Mouse (Mus musculus) liver, embryonic 16.5 days (tissue): ENCODE measurements around the gene Dnajc25. TPM values are rescaled to one million over a fixed set of nuclear protein-coding genes. Genes with fewer than 3 reads are reported as not detected.

Experiments
- ATAC-seq: fragments of 200-750 bp; cut with Nextera tagmentation; 2 replicates; pipeline ENCODE4 v1.8.0; 2017; ENCODE audit warnings: low read depth, mild to moderate bottlenecking, moderate number of reproducible peaks, moderate library complexity
- H3K27ac ChIP-seq: fragments of 300-500 bp; sonication (generic); 2 replicates; pipeline ENCODE4 v1.5.1; 2014; ENCODE audit warnings: mild to moderate bottlenecking, low read length
- H3K27me3 ChIP-seq: fragments of 300-500 bp; sonication (generic); 2 replicates; pipeline ENCODE4 v1.6.1; 2014; ENCODE audit warnings: low read depth, low read length, mixed read lengths; ENCODE audit not compliant: control insufficient read depth, insufficient read depth
- H3K36me3 ChIP-seq: fragments of 300-500 bp; sonication (generic); 2 replicates; pipeline ENCODE4 v1.6.1; 2014; ENCODE audit warnings: mild to moderate bottlenecking; ENCODE audit not compliant: control insufficient read depth, insufficient read depth
- H3K4me1 ChIP-seq: fragments of 300-500 bp; sonication (generic); 2 replicates; pipeline ENCODE4 v1.6.1; 2014; ENCODE audit warnings: low read depth, low read length, mixed read lengths; ENCODE audit not compliant: control insufficient read depth
- H3K4me2 ChIP-seq: fragments of 300-500 bp; sonication (generic); 2 replicates; pipeline ENCODE4 v1.6.1; 2014; ENCODE audit warnings: low read depth, low read length, mixed read lengths
- H3K4me3 ChIP-seq: fragments of 300-500 bp; sonication (generic); 2 replicates; pipeline ENCODE4 v1.5.1; 2014; ENCODE audit warnings: low read depth, mild to moderate bottlenecking, low read length
- H3K9ac ChIP-seq: fragments of 300-500 bp; sonication (generic); 2 replicates; pipeline ENCODE4 v1.6.1; 2014; ENCODE audit warnings: low read depth, low read length
- H3K9me3 ChIP-seq: fragments of 300-500 bp; sonication (generic); replicated peaks from 2 replicates; pipeline ENCODE4 v1.6.1; 2016; ENCODE audit warnings: low read length; ENCODE audit not compliant: control insufficient read depth
- WGBS: fragments of 180-500 bp; shearing (Covaris S2); extraction: QIAGEN DNeasy Blood & Tissue Kit; methylation state at CpG from one replicate; pipeline ENCODE4 v1.1.7; 2014; ENCODE audit not compliant: insufficient replicate concordance; 5-methylcytosine and 5-hydroxymethylcytosine counted together
- polyA plus RNA-seq: library from polyadenylated mRNA; unstranded; fragments of >200 nt; fragmentation: Nextera tagmentation; extraction: Ambion mirVana; gene quantifications from 2 replicates; pipeline ENCODE4 v1.2.1, GENCODE M21; 2015

Dnajc25 gene
- polyA plus RNA-seq, 1 experiment from 2014 or later: 5.5 TPM

DNA sequence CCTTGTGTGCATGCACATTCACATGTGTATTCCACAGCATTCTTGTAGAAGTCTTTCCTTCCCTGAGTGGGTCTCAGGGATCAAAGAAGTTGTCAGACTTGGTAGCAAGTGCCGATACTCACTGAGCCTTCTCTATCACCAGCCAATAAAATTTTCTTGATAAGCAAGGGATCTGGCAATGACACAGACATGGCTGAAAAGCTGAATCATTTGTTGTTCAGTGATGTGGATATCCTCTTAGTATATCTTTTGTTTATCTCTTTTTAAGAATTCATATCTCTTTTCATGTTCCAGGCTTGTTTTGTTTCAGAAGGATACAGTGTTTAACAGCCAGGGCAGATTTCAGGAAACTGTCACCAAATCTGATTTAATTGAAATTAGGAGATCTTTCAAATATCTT is 3.8 kb downstream of the Dnajc25 start:
- no peaks in the 10 kb centered on the region for H3K36me3 ChIP-seq
- H3K4me1 ChIP-seq: peaks cover 6% of the 10 kb centered on the region
- H3K9me3 ChIP-seq: no peaks in the 10 kb centered on the region
- H3K27ac ChIP-seq: no peak overlapping the region
- no peak for ATAC-seq
- H3K9ac ChIP-seq: no peak overlapping the region
- H3K4me3 ChIP-seq: no peak overlapping the region
- H3K27me3 ChIP-seq: no peaks in the 10 kb centered on the region
- 48% methylated on average over 1 of the region's 1 CpGs for WGBS
- H3K4me2 ChIP-seq: no peak overlapping the region

DNA sequence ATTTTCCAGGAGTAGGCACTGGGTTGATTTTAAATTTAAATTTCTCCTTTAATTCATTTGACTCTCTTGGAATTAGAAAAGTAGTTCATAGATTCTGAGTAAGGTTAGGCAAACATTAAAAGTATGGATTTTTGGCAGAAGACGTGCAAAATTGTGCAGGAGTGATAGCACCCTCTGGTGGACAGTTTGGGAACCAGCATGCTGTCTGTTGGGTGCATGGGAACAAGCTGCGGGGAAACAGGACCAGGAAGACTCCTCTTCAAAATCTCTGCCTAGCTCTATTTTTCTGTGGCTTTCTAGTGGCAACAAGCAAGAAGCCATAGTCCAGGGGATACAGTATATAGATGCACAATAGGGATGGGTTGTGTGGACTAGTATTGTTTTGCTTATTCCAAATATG is 4.8 kb downstream of the Dnajc25 start:
- H3K4me2 ChIP-seq: no peak overlapping the region
- no peak for ATAC-seq
- H3K4me3 ChIP-seq: no peak overlapping the region
- peaks cover 16% of the 10 kb centered on the region for H3K4me1 ChIP-seq
- no peak overlapping the region for H3K9ac ChIP-seq
- H3K27ac ChIP-seq: no peak overlapping the region
- 2% methylated on average over 2 of the region's 2 CpGs for WGBS
- no peaks in the 10 kb centered on the region for H3K36me3 ChIP-seq
- no peaks in the 10 kb centered on the region for H3K27me3 ChIP-seq
- H3K9me3 ChIP-seq: no peaks in the 10 kb centered on the region

DNA sequence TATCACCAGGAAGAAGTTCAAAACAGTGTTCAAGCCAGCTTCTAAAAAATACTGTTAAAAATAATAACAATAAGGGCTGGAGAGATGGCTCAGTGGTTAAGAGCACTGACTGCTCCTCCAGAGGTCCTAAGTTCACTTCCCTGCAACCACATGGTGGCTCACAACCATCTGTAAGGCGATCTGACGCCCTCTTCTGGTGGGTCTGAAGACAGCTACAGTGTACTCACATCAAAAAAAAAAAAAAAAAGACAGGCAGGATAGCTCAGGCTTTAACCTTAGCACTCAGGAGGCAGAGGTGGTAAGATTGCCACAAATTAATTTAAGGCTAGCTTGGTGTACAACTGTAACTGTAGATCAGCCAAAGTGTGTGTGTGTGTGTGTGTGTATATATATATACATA is 5.8 kb downstream of the Dnajc25 start:
- Histone ChIP-seq H3K36me3 (no peaks in the 10 kb centered on the region), H3K27me3 (no peaks in the 10 kb centered on the region), H3K27ac (no peak overlapping the region), H3K4me1 (peaks cover 22% of the 10 kb centered on the region), H3K4me3 (no peak overlapping the region), H3K4me2 (no peak overlapping the region), H3K9ac (no peak overlapping the region), H3K9me3 (no peaks in the 10 kb centered on the region)
- ATAC-seq: no peak
- 0% methylated on average over 2 of the region's 2 CpGs for WGBS

DNA sequence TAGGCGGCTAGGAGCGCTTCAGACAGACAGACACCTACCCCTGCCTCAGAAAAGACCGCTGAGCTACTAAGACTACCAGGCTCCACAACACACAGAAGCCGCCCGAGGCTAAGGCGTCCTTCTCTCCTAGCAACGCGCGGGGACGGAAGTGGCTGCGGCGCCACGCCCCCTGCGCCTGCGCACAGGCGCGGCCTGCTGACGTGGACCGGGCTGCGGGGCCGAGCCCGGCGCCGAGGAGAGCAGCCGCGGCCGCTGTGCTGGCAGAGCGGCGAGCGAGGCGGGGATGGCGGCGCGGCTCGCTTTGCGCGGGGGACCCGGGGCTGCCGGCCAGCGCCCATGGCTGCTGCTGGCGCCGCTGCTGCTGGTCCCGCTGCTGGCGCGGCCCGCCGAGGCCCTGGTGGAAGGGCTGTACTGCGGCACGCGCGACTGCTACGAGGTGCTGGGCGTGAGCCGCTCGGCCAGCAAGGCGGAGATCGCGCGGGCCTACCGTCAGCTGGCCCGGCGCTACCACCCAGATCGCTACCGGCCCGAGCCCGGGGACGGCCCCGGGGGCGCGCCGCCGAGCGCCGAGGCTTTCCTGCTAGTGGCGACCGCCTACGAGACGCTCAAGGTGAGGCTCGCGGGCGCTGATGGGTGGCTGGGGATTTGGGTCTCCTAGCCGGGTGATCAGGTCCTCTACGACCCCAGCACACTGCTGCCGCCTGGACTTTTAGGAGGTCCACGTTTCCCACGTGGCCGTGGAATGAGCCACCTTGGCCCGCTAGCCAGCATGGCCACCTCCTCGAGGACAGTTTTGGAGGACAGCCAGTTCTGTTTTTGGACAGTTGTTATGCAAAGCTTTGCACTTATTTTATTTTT is 8.3 kb downstream of the Dnajc25 start, which contains the start of gene Gm20503:
Gene Gm20503, plus strand, starts transcription at position 263 of the 858 bp plus-strand sequence.
- Histone ChIP-seq H3K9me3 (no peaks in the 10 kb centered on the region), H3K27ac (peak within 1 kb of the TSS; percentile 90), H3K36me3 (no peaks in the 10 kb centered on the region), H3K4me2 (peak within 1 kb of the TSS; percentile 99), H3K4me3 (peak within 1 kb of the TSS; percentile 91), H3K9ac (peak within 1 kb of the TSS; percentile 94), H3K27me3 (no peaks in the 10 kb centered on the region), H3K4me1 (peaks cover 31% of the 10 kb centered on the region)
- peak; percentile 97 for ATAC-seq
- WGBS: under 1% methylated on average over 81 of the region's 89 CpGs

DNA sequence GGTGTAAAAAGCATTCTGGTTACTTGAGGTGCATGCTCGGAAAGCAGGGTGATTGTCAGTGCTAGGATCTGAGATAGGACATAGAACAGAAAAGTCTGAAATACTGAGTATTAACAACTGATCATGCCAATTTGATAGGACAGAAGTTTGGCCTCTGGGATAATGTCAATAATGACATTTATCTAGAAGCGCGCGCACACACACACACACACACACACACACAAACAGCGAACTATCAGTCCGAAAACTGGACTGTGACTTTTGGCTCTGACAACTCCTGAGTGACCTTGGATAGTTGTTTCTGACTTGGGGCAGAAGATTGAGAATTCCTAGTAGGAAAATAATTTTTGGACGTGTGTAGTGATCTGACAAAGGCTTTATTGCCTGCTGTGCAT is 8.9 kb downstream of the Dnajc25 start:
- H3K27me3 ChIP-seq: no peaks in the 10 kb centered on the region
- H3K36me3 ChIP-seq: no peaks in the 10 kb centered on the region
- ATAC-seq: no peak
- peaks cover 31% of the 10 kb centered on the region for H3K4me1 ChIP-seq
- H3K4me2 ChIP-seq: peak overlapping the region; percentile 99
- WGBS: 14% methylated on average over 7 of the region's 7 CpGs
- H3K9me3 ChIP-seq: no peaks in the 10 kb centered on the region
- peak overlapping the region; percentile 91 for H3K4me3 ChIP-seq
- peak overlapping the region; percentile 90 for H3K27ac ChIP-seq
- H3K9ac ChIP-seq: peak overlapping the region; percentile 94

DNA sequence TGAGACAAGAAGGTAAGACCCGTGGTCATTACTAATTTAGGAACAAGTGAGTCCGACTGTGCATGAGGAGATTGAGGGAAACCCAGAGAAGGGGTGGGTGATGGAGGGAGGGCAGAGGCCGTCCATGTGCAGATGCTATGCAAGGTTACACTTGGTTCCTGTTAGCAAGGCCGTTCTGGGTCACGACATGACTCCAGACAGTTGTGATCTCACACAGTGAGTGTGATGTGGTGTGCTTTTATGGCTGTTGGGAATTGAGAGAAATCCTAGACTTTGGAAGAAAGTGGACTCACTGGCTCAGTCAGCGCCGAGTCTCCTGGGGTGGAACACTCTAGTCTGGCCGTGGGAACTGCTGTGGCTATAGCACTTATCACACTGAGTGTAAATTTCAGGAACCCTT is 11.3 kb downstream of the Dnajc25 start:
- WGBS: 55% methylated on average over 8 of the region's 8 CpGs
- no peaks in the 10 kb centered on the region for H3K27me3 ChIP-seq
- peaks cover 44% of the 10 kb centered on the region for H3K4me1 ChIP-seq

DNA sequence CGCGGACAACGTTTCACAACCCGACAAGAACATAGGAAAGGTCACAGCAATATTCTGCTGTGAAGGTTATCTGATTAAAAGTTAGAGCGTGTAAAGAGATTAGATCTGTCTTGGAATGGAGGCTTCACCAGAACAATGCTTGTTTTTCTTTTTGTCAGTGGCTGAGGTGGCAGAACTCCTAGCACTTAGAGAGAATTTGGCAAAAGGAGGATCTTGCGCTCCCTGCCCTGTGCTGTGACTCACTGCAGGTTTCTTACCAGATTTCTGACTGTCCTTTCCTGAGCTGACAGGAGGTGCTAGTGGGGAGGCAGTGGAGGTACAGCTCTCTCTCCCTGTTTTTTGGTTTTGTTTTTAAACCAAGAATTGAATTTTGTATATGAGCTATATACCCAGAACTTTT is 12.2 kb downstream of the Dnajc25 start:
- H3K27ac ChIP-seq: no peak overlapping the region
- no peaks in the 10 kb centered on the region for H3K36me3 ChIP-seq
- peaks cover 47% of the 10 kb centered on the region for H3K4me1 ChIP-seq
- no peak overlapping the region for H3K4me3 ChIP-seq
- WGBS: 66% methylated on average over 6 of the region's 6 CpGs
- no peak for ATAC-seq
- no peak overlapping the region for H3K9ac ChIP-seq
- no peaks in the 10 kb centered on the region for H3K27me3 ChIP-seq
- no peaks in the 10 kb centered on the region for H3K9me3 ChIP-seq
- H3K4me2 ChIP-seq: no peak overlapping the region

More for the DNA sequence above, 11.3 kb downstream of the Dnajc25 start:
- Histone ChIP-seq H3K9me3 (no peaks in the 10 kb centered on the region), H3K27ac (no peak overlapping the region), H3K4me3 (no peak overlapping the region), H3K9ac (no peak overlapping the region), H3K4me2 (no peak overlapping the region), H3K36me3 (no peaks in the 10 kb centered on the region)
- ATAC-seq: no peak

DNA sequence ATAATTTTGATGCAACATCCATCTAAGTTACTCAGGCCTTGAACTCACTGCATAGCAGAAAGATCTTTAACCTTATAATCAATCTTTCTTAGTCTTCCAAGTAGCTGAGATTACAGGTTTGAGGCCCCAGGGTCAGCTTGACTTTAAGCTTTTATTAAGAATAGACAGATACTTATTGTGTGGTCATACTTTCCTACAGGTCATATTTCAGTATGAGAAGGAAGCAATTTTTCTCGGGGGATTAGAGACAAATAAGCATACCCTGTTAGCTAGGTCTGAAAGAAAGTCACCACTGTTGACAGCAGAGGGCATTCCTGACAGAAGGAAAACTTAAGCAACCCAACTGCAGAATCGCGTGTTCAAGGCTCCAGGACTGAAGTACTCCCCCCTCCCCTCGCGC is 13.1 kb downstream of the Dnajc25 start:
- no peak overlapping the region for H3K4me2 ChIP-seq
- 77% methylated on average over 5 of the region's 5 CpGs for WGBS
- no peak for ATAC-seq
- no peak overlapping the region for H3K9ac ChIP-seq
- no peak overlapping the region for H3K27ac ChIP-seq
- H3K9me3 ChIP-seq: no peaks in the 10 kb centered on the region
- H3K36me3 ChIP-seq: no peaks in the 10 kb centered on the region
- peaks cover 43% of the 10 kb centered on the region for H3K4me1 ChIP-seq
- no peak overlapping the region for H3K4me3 ChIP-seq
- no peaks in the 10 kb centered on the region for H3K27me3 ChIP-seq

DNA sequence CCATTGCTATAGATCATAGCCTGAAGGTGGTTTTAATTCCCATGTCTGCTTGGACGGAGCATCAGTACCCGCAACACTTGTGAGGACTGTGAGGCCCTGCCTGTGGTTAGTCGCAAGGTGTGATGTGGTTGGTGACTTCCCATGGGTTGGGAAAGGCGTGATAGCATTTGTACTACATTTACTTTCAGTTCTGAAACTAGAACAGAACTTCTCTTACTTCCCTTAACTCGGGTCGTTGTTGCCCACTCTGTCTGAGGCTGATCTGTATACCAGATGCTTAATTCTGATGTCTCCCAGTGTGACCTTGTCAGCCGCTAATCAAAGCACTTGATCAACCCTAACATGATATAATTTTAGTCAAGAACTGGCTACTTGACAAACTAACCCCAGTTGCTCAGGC is 14.3 kb downstream of the Dnajc25 start:
- no peak overlapping the region for H3K4me3 ChIP-seq
- no peak overlapping the region for H3K4me2 ChIP-seq
- H3K36me3 ChIP-seq: no peaks in the 10 kb centered on the region
- H3K4me1 ChIP-seq: peaks cover 36% of the 10 kb centered on the region
- no peak overlapping the region for H3K27ac ChIP-seq
- 38% methylated on average over 7 of the region's 7 CpGs for WGBS
- H3K9ac ChIP-seq: no peak overlapping the region
- no peaks in the 10 kb centered on the region for H3K27me3 ChIP-seq
- no peak for ATAC-seq
- H3K9me3 ChIP-seq: no peaks in the 10 kb centered on the region
